Mouse (Mus musculus) adrenal gland, adult (tissue): ENCODE measurements around the gene A2m.

Experiments used
- DNase-seq, 2 experiments: peaks; one replicate each; pipeline ENCODE4 v3.0.0; 2022 to 2023; ENCODE audit warnings: low spot score in 1 of 2; ENCODE audit not compliant: inconsistent age in 2 of 2

A2m gene

DNA sequence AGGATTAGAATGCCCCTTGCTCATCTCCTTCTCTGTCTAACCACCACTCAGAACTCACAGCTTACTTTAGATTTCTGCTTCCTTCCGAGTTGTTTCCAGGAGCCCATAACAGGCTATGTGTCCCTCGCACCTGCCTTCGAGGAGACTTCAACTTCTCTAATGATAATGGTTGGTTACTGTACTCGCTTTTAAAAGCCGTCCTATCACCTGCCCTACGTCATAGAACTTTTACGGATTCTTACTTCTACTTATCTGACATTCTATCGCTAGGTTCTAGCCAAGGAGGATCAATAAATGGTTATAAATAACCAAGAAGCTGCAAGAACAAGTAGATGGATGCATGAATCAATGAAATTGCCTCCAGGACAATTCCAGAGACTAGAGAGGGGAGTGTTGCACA lies at the start of gene A2m:
Gene A2m, plus strand, starts transcription at position 301 of the 400 bp plus-strand sequence.
- no peak for DNase-seq

DNA sequence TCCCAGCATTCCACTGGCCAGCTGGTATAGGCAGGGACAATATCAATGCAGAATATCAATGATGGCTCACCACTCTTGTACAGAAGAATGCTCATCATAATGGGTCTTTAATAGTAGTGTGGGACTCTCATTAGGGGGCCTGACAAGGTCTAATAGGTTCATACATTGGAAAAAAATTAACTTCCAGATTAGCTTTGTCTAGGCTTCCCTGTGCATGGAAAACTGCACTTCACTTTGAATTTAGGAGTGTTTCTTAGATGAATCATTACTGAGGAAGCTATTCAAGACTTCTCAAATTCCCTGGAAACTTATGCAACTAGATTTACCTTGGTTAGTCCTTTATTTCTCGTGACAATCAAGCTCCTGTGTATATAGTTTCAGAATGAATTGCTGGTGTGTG lies 45.0 kb upstream of the A2m start:
- DNase-seq, result no peak

DNA sequence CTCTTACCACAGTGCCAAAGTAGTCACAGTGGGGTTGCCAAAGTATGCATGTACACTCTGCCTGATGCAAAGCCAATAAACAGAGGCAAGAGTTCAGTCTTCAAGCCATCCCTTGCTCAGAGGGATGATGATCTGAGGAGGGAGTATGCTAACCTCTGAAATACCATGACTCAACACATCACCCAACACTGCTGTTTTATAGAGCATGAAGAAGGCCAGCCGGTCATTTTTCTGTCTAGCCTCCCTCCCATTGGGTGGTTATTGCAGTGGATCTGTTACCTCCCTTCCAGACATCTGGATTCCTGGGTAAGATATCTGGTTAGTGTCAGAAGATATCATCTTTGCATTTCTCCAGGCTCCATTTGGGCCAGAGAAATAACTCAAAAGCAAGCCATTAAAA lies 34.2 kb upstream of the A2m start:
- DNase-seq, result no peak

DNA sequence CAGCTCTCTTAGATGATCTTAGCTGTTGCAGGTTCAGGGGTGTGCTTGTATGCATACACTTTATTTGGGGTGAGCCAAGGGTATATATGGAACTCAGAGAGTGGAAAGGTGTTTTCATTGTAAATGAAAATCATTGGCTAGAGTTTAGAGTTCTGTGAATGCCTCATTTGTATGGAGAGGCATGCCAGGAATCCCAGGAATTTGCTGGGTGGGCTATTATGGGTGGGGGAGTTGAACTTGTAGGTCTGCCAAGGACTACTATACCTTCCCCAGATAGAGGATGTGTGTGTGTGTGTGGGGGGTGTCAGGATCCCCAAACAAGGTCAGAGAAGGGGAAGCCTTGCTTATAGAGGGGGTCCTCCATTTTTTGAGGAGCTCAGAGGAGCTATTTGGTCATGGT lies 27.3 kb upstream of the A2m start:
- DNase-seq, result no peak

DNA sequence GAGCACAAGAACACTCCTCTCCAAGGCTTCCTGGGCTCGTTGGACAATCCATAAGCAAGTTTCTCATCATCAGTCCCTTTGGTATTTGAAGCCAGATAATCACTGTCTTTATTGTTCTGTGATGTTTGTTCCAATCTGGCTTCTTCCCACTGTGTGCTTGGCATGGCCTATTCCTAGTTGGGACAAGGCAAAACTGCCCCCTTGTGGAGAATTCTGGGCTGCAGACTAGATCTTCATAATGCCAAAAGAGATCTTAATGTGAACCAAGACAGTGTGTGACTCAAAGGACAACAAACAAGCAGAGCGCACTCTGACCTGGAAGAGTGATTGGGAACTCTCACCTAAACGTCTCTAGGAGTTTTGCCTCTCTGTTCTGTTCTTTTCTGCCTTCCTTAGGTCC lies 23.4 kb upstream of the A2m start:
- peak; percentile 24 to 87 for DNase-seq

DNA sequence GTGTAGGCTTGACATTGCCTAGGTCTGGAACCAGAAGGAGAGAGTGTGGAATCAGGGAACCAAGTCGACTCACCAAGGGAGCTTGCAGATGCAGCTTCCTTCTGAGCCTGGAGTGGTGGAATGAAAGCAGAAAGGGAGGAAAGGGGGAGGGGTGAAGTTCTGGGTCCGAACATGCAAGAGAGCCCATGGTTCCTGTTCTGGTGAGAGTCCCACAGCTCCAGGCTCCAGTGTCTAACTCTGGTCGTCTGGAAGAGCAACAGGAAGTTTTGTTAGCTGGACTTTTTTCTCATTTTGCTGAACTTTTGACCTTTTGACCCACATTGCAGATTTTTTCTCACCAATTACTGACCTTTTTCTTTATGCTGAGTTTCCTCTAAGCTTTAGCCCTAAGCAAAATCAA lies 17.7 kb upstream of the A2m start:
- no peak for DNase-seq

DNA sequence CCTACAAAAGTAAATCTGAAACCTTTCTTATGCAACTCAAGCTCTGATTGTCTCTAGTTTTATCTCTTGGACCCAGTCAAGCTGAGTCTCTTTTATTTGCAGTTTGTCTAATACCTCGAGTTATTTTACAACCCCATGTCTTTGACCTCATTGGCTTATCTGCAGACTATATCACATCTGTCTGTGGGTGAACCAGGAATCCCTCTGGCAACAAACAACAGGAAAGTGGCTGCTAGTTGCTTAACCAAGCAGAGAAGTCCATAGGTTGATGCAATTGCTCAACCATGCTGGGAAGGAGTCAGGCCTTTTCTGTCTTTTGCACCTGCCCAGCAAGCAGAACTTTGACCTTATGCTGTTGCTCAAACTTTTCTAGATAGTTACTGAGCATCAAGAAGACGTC lies 12.7 kb upstream of the A2m start:
- no peak for DNase-seq

DNA sequence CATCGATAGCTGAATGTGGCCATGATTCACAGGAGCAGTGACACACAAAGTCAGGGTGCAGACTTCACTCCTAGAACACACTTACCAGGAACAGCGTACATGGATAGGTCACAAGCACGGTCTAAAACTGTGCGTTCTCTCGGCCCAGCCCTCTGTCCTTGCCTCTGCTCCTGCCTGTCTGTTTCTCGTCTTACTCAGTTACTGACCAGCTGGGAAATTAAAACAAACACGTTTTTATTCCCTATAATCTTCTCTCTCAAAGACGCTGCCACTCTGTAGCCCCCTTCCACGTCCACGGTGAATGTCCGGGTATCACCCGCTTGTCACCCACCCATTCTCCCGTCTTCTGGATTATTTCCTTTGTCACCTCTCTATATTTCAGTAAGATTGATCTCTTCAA lies 656 bp upstream of the A2m start:
- no peak for DNase-seq

DNA sequence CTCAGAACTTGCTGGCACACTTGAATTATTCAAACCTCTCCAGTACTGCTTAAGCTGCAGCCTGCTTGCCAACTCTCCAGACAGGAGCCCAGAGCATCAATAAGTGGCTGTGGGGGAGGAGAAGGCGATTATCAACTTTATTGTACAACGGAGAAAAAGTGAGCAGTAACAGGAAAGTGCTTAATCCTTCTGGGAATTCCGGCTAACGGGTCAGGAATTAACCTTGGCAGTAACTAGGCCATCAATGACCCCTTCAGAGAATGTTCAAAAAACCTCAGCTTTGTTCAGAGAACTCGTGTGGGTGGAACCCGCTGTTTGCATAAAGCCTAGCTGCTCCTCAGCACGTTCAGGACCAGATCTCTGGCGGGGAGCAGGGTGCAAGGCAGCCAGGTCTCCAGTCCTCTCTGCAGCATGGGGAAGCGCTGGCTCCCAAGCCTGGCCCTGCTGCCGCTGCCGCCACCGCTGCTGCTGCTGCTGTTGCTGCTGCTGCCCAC lies 749 bp downstream of the A2m start:
- peak; percentile 5 to 72 for DNase-seq

DNA sequence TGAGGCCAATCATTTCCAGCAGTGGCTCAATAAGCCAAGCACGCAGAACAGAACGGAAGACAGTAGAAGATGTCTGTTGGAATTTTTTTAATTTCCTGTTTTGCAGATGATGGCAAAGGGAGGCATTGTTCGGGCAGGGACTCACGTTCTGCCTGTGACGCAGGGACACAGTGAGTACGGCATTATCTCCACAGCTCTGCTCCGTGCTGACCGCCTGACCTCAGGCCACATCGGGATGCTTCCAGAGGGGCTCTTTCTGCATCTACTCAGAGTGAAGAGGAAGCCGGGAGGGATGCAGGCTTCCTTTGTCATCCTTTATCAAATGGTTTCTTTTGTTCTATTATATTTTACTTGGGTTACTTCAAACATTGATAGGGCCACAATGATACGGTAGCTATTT lies 13.3 kb downstream of the A2m start:
- DNase-seq, result no peak
